Mouse (Mus musculus) cerebral cortex, adult 2 months (tissue): ENCODE data around the gene 1700086D15Rik.

Experiments used
- WGBS: fragments of 180-500 bp; shearing (Covaris S2); methylation state at CpG from one replicate; pipeline ENCODE4 v1.1.7; 2018; 5-methylcytosine and 5-hydroxymethylcytosine counted together

The 1700086D15Rik gene

DNA sequence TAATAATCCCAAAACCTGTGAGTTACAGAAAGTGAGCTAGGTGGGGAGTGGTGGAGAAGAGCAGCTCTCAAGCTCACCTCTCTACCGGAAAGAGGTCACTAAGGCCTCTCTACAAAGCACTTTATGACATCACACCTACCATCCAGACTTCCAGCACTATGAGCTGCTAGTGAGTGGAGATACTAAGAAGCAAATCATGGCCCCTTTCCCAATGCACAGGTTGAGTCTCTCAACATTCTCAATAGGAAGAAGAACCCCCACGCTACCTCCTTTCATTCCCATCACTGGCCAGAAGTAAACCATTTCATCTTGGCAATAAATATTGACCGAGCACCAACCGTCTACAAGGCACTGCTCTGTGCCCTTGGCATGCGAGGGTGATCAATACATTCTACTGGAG is at the start of gene 1700086D15Rik:
1700086D15Rik (minus strand) TSS at position 101 of the 400 bp plus-strand sequence.
- 94% methylated on average over 5 of the region's 5 CpGs for WGBS

DNA sequence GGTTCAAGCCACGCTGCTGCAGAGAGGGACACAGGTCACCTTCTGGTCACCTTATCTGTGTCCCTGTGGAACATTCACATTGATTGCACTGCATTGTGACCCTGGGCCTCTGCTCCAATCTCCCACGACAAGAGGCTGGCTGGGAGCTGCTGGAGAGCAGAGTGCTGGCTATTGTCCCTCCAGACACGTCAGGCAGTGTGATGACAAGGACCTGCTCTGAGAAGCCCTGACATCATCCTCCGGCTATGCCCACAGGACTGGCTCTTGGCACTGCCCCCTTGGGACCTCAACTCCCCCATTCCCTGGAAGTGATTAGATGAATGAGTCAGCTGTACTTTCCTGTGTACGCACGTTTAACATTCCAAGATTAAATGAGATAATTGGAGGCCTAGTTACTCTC is 49.8 kb upstream of the 1700086D15Rik start:
- WGBS: 67% methylated on average over 6 of the region's 6 CpGs

DNA sequence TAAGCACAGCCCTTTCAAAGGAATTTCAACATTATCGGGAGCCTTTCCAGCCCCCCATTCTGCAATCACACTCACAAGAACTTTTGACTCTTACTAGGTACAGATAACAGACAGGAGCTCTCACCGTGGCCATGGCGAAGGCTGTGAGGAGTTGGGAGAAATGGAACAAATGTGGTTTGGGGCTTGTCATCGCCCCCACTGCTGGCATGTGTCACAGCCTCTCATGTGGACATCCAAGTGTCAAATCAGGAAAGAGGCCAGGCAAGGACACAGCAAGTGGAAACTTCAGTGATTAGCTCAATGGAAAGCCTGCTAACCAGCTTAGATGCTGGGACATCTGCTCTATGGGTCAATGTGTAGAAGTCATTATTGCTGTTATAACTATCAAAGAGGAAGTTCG is 45.6 kb upstream of the 1700086D15Rik start:
- WGBS: 93% methylated on average over 5 of the region's 5 CpGs

DNA sequence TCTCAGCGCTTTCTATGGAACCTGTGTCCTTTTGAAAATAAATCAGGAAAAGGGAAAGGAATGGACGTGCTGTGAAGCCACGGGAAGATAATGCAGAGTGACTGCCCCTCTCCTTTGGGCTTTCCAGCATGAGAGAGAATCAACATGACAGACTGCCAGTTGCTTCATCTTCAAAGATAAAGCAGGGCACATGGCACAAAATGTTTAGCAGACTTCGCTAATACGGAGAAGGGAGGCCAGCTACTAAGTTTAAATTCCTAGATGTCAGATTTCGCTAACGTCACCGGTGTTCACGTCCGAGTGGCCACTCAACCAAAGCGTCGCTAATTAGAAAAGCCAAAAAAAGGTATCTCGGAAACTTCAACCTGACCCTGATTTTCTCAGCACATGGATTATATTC is 45.0 kb upstream of the 1700086D15Rik start:
- 79% methylated on average over 13 of the region's 13 CpGs for WGBS

DNA sequence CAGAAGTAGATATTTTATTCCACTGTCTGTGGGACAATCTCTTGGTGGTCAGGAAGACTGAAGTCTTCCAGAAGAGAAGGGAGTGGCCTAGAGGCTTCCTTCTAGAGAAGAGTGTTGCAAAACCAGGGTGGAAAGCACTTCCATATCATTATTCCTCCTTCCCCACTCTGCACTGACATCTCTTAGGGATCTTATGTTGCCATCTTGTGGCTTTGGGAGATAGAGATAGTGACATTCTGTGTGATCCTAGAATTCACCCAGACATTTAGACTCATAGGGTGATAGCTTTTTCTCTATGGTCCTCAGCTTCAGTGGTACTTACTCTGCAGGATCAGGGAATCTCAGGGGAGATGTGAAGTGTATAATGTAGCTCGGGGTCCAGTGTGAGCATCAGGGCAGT is 43.3 kb upstream of the 1700086D15Rik start:
- whole genome bisulfite sequencing: 83% methylated on average over 1 of the region's 1 CpGs

DNA sequence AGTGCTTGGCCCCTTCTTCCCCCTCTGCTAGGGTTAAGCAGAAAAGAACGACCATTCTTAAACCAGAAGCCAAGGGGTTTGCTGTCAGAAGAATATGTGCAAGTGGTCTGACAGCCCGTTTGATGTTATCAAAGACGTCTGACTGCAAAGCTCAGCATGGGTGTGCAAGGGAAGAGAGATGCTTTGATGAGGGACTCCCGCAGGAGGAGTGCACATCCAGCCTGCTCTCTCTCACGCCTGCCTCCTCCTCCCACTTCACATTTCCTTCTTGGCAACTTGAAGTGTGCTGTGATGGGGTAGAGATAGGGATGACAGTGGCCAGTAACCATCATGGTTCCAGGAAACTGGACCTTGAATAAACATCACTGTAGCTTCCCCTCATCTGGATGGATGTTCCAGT is 42.5 kb upstream of the 1700086D15Rik start:
- WGBS: 51% methylated on average over 5 of the region's 5 CpGs

DNA sequence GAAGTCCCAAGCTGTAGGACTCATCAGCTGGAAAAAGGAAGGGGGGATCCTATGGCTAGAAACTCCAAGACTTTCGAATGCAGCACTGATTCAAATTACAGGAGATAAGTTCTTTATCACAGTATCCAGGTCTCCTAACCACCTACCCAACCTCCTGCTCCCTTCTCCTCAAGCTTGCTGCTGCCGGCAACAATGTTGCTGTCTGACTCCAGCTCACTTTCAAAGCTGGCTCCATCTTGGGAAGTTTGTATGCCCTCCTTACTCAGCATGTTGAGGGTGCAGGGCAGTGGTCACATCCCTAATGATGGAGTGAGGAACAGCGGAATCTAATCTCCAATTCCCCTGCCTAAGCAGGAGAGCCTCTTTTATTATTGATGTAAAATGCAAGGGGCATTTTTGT is 38.3 kb upstream of the 1700086D15Rik start:
- 81% methylated on average over 3 of the region's 3 CpGs for WGBS

DNA sequence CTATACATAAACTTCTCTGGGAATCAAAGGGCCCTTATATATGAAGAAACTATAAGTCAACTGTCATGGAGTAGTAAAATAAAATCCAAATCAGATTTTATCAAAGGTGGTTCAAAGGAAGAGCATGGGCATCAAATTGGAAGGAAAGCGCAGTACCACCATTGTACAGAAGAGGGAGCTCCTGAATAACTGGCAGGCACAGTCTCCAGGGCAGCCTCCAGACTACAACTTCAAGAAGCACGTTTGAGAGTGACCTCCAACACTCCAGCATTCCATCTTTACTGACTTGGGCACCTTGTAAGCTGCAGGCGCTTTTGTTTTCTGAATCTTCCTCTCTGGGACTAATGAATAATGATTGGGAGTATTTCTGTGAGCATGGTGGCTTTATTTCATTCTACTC is 37.6 kb upstream of the 1700086D15Rik start:
- WGBS: 6% methylated on average over 3 of the region's 3 CpGs

DNA sequence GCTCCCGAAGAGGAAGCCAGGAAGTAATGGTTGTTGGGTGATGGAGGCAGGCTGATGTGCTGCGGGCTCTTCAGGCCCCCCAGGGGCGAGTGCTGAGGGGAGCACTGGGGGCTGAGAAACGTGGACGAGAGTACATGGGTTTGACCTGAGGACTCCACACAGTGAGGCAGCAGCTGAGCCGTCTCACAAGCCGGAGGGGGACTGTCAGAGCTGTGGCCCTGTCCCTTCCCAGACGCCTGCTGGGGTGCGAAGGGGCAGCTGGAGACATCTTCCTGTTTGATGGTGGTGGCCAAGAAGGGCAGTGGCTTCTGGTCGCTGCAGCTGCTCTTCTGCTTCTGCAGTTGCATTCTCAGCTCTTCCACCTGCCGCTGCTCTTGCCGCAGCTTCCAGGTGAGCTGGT is 27.3 kb upstream of the 1700086D15Rik start:
- WGBS: 89% methylated on average over 12 of the region's 12 CpGs

DNA sequence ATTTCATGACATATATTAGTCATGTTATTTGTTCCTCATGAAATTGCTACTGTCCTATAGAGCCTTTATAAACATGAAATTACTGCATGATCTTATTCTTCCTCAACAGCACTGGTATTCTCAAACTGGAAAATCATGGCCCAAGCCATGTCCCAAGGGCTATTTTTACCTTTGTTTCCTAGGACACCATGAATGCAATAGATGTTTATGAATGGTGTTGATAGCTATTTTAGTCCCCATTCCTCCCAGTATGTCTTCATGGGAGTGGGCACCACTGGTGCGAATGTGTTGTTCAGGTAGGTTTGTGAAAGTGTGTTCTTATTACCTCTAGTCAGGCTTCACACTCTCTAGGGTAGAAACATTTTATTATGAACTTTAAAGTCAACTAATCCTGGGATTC is 25.4 kb upstream of the 1700086D15Rik start:
- 95% methylated on average over 1 of the region's 1 CpGs for WGBS

DNA sequence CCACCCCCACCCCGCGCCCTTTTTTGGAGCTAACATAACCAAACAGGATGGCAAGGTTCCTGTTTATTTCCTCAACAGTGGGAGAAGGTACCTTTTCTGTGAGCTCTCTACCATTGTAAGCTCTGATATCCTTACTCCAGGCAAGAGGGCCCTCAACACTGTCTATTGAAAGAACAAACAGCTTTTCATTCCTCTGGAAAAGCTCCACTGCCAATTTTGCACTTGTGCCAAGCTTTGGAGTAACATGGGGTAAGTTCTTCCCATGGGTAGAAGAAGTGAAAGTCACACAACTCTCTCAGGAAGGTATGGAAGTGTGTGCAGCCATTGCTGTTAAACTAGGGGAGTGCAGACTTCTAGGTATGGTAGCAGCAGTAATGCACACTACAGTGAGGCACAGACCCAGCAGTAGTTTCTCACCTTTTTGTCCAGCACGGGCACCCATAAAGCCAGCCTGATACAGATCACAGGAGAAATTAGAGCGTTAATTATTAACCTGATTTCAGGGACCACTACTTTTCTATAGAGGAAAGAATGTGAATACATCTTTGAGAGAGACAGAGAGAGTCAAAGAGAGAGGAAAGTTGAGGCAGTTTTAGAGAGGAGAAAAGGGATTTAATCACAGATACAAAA is 10.5 kb upstream of the 1700086D15Rik start:
- WGBS: 88% methylated on average over 4 of the region's 4 CpGs

DNA sequence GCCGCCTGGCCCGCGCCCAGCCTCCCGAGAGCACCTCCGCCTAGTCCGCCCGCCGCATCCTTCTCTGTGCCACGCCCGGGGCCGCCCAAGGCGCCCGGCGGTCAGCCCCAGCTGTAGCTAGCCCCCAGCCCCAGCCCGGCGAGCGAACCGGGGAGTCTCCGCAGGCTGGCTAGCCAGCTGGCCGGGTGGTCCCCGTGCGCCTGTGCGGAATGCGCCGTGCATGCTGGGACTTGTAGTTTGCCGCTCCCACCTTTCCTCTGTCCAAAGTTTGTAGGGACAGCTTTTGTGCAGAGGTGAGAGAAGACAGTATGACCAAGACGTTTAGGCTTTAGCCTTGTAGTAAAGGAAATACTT is 3.1 kb upstream of the 1700086D15Rik start, which contains the start of gene Arhgap44:
Arhgap44 (minus strand) TSS at position 195 of the 354 bp plus-strand sequence.
- 1% methylated on average over 27 of the region's 27 CpGs for WGBS

DNA sequence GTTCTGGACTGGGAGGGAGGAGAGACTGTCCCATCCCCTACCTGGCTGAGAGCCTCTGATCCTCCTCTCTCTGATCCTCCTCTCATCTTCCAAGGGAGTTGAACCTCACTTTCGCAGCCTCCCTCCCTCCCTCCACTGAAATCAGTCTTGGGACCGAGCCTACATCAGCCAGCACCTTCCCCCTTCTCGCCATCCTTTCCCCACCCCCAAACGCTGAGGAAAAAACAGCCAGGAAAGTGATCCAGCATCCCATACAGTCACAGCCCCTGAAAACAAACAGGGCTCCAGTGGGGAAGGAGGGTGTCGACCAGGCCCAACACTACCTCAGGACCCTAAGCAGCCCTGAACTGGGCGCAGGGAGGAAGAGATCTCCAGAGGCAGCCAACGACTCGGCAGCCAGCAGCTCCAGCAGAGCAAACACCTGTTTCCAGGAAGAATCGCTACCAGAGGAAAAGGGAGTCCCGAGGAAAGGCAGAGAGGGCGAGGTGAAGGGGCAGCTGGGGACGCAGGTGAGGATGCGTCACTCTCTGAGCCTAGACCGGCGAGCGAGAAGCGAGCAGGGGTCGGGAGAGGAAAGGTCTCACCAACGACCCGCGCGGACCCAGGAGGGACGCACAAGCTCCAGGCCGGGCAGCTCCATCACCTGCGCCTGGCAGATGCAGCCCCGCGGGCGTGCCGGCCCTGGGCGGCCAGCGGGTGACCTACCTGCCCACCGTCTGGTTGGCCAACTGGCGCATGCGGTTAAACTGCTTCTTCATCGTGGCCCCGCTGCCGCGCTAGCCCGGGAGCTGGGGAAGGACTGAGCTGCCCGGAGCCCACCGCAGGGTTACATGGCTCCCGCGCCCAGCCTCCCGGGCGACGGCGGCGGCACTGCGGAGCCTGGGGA is 2.4 kb upstream of the 1700086D15Rik start:
- WGBS: 1% methylated on average over 49 of the region's 49 CpGs

DNA sequence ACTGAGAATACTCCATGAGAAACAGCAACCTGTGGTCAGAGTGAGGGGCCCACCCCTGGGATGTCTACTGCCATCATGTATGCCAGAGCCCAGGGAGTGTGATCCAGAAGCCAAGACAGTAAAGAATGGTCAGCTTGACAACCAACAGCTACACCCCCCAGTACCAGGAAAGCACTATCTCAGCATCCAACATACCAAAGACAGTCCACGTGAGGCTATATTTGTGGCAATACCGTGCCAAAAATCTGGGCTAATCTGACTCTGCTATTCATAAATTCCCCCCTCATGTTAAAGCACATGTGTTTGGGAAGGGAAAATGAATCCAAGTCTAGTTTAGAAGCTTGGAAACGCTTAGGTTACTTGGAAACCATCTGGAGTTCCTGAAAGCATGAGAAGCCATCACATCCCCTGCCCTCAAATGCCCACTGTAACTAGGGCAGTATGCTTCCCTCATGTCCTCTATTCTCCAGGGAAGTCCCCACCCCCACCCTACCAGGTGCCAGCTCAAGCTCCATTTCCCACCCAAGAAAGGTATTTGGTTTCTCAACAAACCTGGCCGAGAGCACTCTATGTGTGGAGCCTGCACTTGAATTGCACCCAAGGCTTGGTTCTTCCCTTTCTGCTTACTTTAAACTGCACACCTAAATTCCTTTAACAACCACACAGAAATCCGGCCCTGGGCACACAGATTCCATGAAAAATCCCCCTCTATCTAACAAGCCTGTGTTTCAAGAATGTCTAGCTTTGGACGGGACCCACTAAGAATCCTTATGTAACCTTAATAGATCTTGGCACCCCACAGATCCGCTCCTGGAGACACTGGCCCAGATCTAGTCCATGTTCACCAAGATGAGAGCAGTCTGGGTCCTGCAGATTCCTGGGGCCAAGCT is 1.5 kb upstream of the 1700086D15Rik start:
- WGBS: 29% methylated on average over 7 of the region's 7 CpGs

DNA sequence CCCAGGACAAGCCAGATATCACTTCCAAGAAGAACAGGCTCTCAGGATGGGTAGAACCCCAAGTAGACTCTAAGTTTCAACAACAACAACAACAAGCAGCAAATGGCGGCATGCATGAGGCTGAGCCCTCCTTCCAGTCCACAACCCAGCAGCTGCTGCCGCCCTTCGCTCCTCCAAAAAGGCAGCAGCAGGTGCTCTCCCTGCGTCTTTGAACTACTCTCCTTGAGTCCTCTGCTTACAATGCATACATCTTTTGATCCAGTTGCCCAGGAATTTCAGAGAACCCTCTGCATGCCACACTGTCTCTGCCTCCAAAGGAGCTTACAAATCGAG is 1.1 kb downstream of the 1700086D15Rik start:
- 91% methylated on average over 5 of the region's 5 CpGs for WGBS

DNA sequence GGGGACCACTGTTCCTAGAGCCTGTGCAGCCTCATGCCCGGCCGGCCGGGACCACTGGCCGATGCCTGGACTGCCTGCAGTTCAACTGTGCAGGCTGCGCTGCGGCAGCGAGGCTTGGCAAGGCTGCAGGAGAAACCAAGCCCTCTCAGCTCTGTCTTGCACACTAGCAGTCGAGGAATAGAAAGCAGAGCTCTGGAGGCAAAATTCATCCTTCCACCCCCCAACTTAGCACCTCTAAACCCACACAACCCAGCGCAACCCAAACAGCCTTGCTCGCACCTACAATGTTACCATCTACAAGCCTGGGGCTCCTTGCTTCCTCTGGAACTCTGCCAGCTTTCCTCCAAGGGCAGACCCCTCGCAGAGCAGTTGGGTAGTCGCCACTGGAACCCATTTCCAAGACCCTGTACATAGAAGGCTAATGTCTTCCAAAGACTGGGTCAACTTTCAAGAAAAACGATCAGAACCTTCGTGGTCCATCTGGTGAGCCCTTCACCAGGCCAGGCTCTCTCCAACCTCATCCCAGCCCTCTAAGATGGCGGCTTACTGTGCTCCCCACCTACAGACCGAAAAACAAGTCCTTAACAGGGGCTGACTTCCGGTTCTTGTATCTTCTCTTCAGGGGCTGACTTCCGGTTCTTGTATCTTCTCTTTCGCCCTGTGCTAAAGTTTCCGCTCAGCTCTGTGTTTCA is 1.6 kb downstream of the 1700086D15Rik start:
- 66% methylated on average over 20 of the region's 20 CpGs for WGBS

DNA sequence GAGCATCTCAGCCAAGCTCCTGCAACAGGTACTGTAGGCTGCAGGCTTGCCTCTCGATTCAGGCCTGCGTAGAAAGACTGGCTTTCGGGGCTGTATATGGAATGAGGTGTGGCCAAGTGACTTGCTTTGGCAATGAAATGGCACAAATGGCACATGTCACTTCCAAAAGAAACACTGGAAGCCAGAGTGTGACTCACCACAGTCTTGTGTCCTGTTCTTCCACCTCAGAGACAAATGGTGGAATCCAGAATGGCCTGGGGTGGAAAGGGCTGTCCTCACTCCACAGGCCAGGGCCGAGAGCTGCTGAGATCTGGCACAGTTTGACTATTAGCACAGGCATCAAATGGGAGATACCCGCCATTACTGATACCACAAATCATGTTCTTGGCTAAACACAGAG is 6.7 kb downstream of the 1700086D15Rik start:
- WGBS: 84% methylated on average over 5 of the region's 5 CpGs

DNA sequence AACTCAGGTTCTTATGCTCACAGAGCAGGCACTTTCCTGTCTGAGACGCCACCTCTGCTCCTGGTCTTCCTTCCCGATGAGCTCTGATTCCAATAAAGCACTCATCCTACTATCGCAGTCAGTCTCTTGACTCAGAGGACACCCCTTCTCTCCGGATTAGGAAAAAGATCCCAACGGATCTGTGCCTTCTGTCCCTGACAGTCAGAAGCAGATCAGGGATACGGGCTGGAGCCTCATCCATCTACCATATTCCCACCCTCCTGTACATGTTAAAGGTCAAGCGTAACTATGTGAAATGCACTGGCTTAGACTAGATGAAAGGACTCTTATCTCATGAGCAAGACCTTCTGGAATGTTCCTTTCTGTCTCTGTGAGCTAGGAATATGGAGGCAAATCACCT is 11.2 kb downstream of the 1700086D15Rik start:
- WGBS: 77% methylated on average over 7 of the region's 7 CpGs

DNA sequence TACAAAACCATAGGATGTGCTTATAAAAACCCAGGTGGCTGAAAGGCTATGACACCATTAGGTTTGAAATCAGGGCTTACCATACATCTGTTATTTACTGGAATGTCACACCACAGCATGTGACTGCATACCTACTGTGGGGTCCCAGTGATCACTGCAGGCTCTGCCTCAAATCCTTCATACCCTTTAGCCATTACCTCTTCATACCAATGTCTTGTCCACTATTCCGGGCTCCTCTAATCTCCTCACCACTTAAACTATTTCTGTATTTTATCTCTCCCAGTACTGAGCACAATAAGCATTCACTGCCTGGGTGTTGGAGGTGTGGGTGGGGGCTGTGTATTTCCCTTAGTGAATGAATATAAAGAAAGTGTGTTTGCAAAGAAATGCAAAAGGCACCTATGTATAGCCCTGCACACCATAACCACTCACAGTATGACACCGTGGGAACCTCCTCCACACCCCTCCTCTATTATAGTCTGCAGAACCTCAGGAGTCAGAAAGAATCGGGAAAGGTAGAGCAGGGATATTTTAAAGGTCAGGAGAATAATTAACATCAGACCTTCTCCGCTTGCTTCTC is 16.8 kb downstream of the 1700086D15Rik start:
- 61% methylated on average over 4 of the region's 4 CpGs for whole genome bisulfite sequencing

DNA sequence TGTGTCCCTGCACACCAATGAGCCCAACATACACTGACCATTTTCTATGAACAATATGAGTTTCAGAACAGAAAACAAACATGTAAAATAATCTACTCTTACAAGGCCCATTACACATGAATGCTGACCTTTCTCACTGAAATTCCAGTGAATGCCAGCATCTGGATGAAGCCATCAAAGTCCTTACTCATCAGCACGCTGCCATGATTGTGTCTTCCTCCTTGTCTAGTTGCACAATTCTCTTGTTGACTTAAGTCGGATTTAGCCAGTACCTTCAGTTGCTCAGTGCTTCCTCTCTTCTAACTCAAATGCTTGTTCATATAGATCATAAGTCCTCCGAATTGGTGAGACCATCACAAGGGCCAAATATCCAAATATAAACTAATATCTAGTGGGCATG is 20.7 kb downstream of the 1700086D15Rik start:
- WGBS: 91% methylated on average over 3 of the region's 3 CpGs

DNA sequence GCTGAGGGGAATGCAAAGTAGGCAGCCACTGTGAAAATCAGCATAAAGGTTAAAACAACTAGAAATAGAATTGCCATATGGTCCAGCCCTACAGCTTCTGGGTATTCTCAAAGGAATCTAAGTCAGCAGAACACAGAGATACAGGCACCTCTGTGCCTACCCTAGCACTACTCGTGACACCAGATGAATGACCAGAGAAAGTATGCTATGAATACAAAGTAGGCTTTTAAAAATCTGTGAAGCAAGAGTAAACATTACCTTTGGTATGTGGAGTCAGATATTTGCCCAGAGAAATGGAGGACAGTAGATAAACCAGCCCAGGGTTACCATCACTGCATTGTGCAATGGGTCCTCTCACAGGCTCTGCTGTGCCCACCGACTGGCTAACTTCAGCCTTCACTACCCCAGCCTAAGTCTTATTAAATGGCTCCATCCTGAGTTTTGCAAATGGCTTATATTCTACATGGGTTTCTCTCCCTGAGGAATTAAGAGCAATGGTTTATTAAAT is 22.5 kb downstream of the 1700086D15Rik start:
- WGBS: 60% methylated on average over 2 of the region's 2 CpGs
